Mouse (Mus musculus): ENCODE measurements at regions not wholly inside any gene's neighbourhood (a gene's known extent, or its start where the extent isn't known, plus 50 kb on each side); places are given as distances from the start of the nearest gene placed in this dataset.

- Histone ChIP-seq H3K4me1 (ENCODE audit: control insufficient read depth, insufficient read depth, low read depth, low read length) (no peaks in the 10 kb centered on the region), H3K9ac (ENCODE audit: low read depth, low read length) (no peak overlapping the region), H3K27me3 (replicated peaks; ENCODE audit: control insufficient read depth, insufficient read depth, low read length) (no peaks in the 10 kb centered on the region), H3K4me2 (ENCODE audit: low read length) (no peak overlapping the region), H3K27ac (ENCODE audit: low read depth, low read length) (no peak overlapping the region), H3K4me3 (ENCODE audit: low read length) (no peak overlapping the region), H3K9me3 (ENCODE audit: control insufficient read depth, low read length) (no peaks in the 10 kb centered on the region), H3K36me3 (ENCODE audit: control insufficient read depth, insufficient read depth, low read length) (no peaks in the 10 kb centered on the region)
- no peak for ATAC-seq
- 76% methylated on average over 4 of the region's 4 CpGs for WGBS
These were observed 1270.5 kb downstream of the Olfm4 start for GRCm38 (mm10) chr14:81254343-81254838.

- ATAC-seq = no peak
- Histone ChIP-seq H3K4me3 (ENCODE audit: low read length) (no peak overlapping the region), H3K4me1 (ENCODE audit: control insufficient read depth, insufficient read depth, low read depth, low read length) (no peaks in the 10 kb centered on the region), H3K36me3 (ENCODE audit: control insufficient read depth, insufficient read depth, low read length) (no peaks in the 10 kb centered on the region), H3K27ac (ENCODE audit: low read depth, low read length) (no peak overlapping the region), H3K4me2 (ENCODE audit: low read length) (no peak overlapping the region), H3K27me3 (replicated peaks; ENCODE audit: control insufficient read depth, insufficient read depth, low read length) (no peaks in the 10 kb centered on the region), H3K9me3 (ENCODE audit: control insufficient read depth, low read length) (no peaks in the 10 kb centered on the region), H3K9ac (ENCODE audit: low read depth, low read length) (no peak overlapping the region)
These were observed 1271.5 kb downstream of the Olfm4 start for GRCm38 (mm10) chr14:81255423-81255822.

GRCm38 (mm10) chr14:81267637-81268373 lies 1283.9 kb downstream of the Olfm4 start:
- Histone ChIP-seq H3K27me3 (replicated peaks; ENCODE audit: control insufficient read depth, insufficient read depth, low read length) (no peaks in the 10 kb centered on the region), H3K36me3 (ENCODE audit: control insufficient read depth, insufficient read depth, low read length) (no peaks in the 10 kb centered on the region), H3K4me1 (ENCODE audit: control insufficient read depth, insufficient read depth, low read depth, low read length) (no peaks in the 10 kb centered on the region), H3K9ac (ENCODE audit: low read depth, low read length) (no peak overlapping the region), H3K9me3 (ENCODE audit: control insufficient read depth, low read length) (no peaks in the 10 kb centered on the region), H3K27ac (ENCODE audit: low read depth, low read length) (no peak overlapping the region), H3K4me3 (ENCODE audit: low read length) (no peak overlapping the region), H3K4me2 (ENCODE audit: low read length) (no peak overlapping the region)
- WGBS = 58% methylated on average over 3 of the region's 3 CpGs
- ATAC-seq = no peak

GRCm38 (mm10) chr14:81287489-81288025 lies 1303.7 kb downstream of the Olfm4 start:
- no peak overlapping the region for H3K9ac ChIP-seq (ENCODE audit: low read depth, low read length)
- WGBS = 83% methylated on average over 3 of the region's 3 CpGs
- H3K9me3 ChIP-seq (ENCODE audit: control insufficient read depth, low read length) = no peaks in the 10 kb centered on the region
- H3K4me3 ChIP-seq (ENCODE audit: low read length) = no peak overlapping the region
- H3K27me3 ChIP-seq (replicated peaks; ENCODE audit: control insufficient read depth, insufficient read depth, low read length) = no peaks in the 10 kb centered on the region
- H3K27ac ChIP-seq (ENCODE audit: low read depth, low read length) = no peak overlapping the region
- H3K36me3 ChIP-seq (ENCODE audit: control insufficient read depth, insufficient read depth, low read length) = no peaks in the 10 kb centered on the region
- H3K4me1 ChIP-seq (ENCODE audit: control insufficient read depth, insufficient read depth, low read depth, low read length) = no peaks in the 10 kb centered on the region
- no peak overlapping the region for H3K4me2 ChIP-seq (ENCODE audit: low read length)
- no peak for ATAC-seq

GRCm38 (mm10) chr14:81307160-81307559 lies 1323.3 kb downstream of the Olfm4 start:
- Histone ChIP-seq H3K9me3 (ENCODE audit: control insufficient read depth, low read length) (no peaks in the 10 kb centered on the region), H3K27ac (ENCODE audit: low read depth, low read length) (no peak overlapping the region), H3K4me3 (ENCODE audit: low read length) (no peak overlapping the region), H3K36me3 (ENCODE audit: control insufficient read depth, insufficient read depth, low read length) (no peaks in the 10 kb centered on the region), H3K27me3 (replicated peaks; ENCODE audit: control insufficient read depth, insufficient read depth, low read length) (no peaks in the 10 kb centered on the region), H3K4me1 (ENCODE audit: control insufficient read depth, insufficient read depth, low read depth, low read length) (no peaks in the 10 kb centered on the region), H3K9ac (ENCODE audit: low read depth, low read length) (no peak overlapping the region), H3K4me2 (ENCODE audit: low read length) (no peak overlapping the region)
- 42% methylated on average over 4 of the region's 4 CpGs for WGBS
- peak; percentile 63; the same call in 1 of the 2 replicates for ATAC-seq

- H3K27ac ChIP-seq (ENCODE audit: low read depth, low read length) = no peak overlapping the region
- no peak overlapping the region for H3K4me2 ChIP-seq (ENCODE audit: low read length)
- H3K27me3 ChIP-seq (replicated peaks; ENCODE audit: control insufficient read depth, insufficient read depth, low read length) = no peaks in the 10 kb centered on the region
- no peak overlapping the region for H3K4me3 ChIP-seq (ENCODE audit: low read length)
- no peaks in the 10 kb centered on the region for H3K9me3 ChIP-seq (ENCODE audit: control insufficient read depth, low read length)
- ATAC-seq = no peak
- WGBS = 77% methylated on average over 2 of the region's 2 CpGs
- H3K4me1 ChIP-seq (ENCODE audit: control insufficient read depth, insufficient read depth, low read depth, low read length) = no peaks in the 10 kb centered on the region
- no peaks in the 10 kb centered on the region for H3K36me3 ChIP-seq (ENCODE audit: control insufficient read depth, insufficient read depth, low read length)
- H3K9ac ChIP-seq (ENCODE audit: low read depth, low read length) = no peak overlapping the region
These were observed 1357.2 kb downstream of the Olfm4 start for GRCm38 (mm10) chr14:81341058-81341457.

GRCm38 (mm10) chr14:81387566-81387965 lies 1403.7 kb downstream of the Olfm4 start:
- no peak overlapping the region for H3K4me3 ChIP-seq (ENCODE audit: low read length)
- H3K9ac ChIP-seq (ENCODE audit: low read depth, low read length) = no peak overlapping the region
- no peak for ATAC-seq
- 88% methylated on average over 2 of the region's 2 CpGs for WGBS
- no peaks in the 10 kb centered on the region for H3K4me1 ChIP-seq (ENCODE audit: control insufficient read depth, insufficient read depth, low read depth, low read length)
- no peaks in the 10 kb centered on the region for H3K27me3 ChIP-seq (replicated peaks; ENCODE audit: control insufficient read depth, insufficient read depth, low read length)
- no peaks in the 10 kb centered on the region for H3K36me3 ChIP-seq (ENCODE audit: control insufficient read depth, insufficient read depth, low read length)
- H3K9me3 ChIP-seq (ENCODE audit: control insufficient read depth, low read length) = no peaks in the 10 kb centered on the region
- H3K27ac ChIP-seq (ENCODE audit: low read depth, low read length) = no peak overlapping the region
- no peak overlapping the region for H3K4me2 ChIP-seq (ENCODE audit: low read length)

All from hindbrain, embryonic 16.5 days (tissue).